Mouse (Mus musculus): ENCODE measurements around the gene Ppp2r5e. TPM values are rescaled to one million over a fixed set of nuclear protein-coding genes. Genes with fewer than 3 reads are reported as not detected.
A peak's percentile ranks its signal among the peaks of the same experiment; 100 is the strongest.
"Not testable (repeated sequence)": the region's sequence is repeated elsewhere in the genome, so short reads cannot be mapped to it uniquely, and the experiment has no call there.

Gene Ppp2r5e
- total RNA-seq, 4 experiments from 2014 or later: 71.9 to 77.1 (median 76.4) TPM

DNA sequence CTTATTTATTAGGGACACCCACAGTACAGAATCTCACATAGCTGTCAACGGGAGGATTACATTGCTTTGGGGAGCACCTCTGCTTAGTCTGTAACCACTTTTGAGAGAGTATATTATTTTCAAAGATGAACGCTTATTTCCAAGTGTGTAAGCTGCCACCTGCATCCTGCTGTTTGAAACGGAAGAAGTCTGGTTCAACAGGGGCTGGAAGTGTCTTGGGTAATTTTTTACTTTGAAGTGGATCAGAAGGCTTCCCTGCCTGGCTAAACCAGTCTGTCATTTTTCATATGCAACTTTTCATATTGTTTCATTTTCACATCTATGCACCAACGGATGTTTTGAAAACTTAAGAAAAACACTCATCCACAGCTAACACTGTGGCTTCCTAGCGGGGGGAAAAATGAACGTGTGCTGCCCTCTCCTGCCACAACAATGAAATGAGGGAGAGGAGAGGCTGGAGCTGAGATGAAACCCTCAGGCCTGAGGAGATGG lies 146.5 kb downstream of the Ppp2r5e start:
- DNase-seq (ENCODE audit: low spot score in 2 of 2): no peak

DNA sequence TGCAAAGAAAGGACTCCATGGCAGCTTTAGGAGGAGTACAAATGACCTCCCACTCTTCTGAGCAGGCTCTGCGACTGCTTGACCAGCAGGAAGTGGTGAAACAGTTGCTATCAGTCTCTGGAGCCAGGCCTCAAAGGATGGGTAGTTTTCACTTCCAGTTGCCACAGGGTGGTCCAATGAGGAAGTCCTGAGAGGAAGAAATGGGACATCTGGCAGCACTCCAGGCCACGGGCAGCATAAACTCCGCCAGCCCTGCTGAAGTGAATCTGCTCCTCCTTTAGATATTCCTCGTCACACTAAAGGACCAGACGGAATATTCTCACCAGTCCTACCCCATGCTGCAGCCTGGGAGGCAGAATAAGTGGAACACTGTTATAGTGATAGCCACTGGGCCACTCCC lies 147.1 kb downstream of the Ppp2r5e start:
- DNase-seq (ENCODE audit: low spot score in 2 of 2): no peak

DNA sequence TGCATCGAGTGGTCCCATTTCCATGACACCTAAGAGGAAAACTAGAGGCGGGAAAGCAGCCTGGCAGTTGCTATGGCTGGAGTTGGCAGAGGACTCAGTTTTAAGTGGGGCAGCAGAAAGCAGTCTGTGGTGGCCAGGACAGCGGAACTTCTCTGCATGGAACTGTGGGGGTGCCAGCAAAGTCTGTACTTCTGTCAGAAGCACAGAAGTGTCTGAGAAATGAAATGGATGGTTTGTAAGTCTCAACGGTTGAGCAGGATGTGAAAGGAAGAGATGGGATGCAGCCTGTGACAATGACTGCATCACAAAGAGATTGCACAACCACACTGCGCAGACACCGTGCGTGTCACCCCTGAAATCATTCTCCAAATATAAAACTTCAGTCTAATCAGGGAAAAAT lies 149.8 kb downstream of the Ppp2r5e start:
- DNase-seq (ENCODE audit: low spot score in 2 of 2): no peak

DNA sequence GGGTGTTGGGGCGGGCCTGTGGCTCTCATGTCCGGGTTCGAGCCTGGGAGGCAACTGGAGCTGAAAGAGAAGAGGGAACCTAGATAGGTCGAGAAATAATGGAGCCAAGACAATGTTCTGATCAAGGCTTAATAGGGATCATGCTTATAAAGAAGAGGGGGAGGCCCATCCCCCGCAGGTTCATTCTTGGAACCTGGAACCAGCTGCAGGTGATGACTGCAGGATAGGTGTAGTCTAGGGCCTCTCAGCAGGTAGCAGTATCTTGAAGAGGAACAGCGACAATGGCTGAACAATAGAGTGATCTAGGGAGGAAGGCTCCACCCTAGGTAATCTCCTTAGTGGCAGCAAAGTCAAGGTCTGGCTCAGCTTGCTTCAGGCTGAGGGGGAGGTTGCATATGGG lies 163.6 kb downstream of the Ppp2r5e start:
- not testable (repeated sequence) for DNase-seq (ENCODE audit: low spot score in 2 of 2)

DNA sequence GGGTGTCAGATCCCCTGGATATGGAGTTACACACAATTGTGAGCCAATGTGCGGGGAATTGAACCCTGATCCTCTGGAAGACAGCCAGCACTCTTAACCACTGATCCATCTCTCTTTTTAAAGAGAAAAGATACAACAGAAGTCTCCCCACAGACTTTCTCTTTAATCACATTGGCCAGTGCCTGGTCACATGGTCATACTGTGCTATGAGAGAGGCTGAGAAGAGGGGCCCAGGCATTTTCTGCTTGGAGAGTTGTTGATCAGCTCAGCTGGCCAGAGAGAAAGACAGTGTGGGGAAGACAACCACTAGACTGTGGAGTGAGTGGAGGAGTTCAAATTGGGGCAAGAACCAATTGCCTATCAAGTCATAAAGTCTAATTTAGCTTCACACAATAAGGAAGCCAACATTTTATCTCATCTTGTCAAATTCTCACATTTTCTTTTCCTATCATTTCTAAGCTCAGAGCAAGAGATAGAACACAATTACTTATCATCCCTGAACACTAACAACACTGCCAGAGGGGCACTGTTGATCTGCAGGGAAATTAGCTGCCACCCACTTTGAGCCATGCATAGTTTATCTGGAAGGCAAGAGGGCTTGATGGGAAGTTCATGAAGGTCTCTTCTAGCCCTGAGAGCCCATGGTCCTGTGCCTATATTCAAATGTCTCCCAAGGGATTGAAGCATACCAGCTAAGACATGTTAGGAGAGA lies 166.2 kb downstream of the Ppp2r5e start:
- DNase-seq (ENCODE audit: low spot score in 2 of 2): no peak

DNA sequence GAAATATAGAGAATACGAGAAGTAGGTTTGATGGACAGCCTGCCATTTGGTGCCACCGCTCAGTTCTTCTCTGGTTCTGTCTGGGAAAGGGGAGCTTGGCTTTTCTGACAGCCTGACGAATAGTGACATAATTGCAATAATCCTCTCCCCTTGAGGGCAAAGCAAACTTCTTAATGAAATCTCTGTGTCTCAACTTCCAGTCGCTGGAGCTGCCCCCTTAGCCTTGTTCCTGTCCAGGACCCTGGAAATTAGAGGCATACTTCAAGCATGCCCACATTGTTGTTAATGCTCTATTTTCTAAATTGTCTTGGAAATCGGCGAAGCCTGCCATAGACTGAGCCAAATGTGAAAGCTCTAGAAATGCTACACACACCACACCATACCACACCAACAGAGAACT lies 167.3 kb downstream of the Ppp2r5e start:
- DNase-seq (ENCODE audit: low spot score in 2 of 2): no peak

DNA sequence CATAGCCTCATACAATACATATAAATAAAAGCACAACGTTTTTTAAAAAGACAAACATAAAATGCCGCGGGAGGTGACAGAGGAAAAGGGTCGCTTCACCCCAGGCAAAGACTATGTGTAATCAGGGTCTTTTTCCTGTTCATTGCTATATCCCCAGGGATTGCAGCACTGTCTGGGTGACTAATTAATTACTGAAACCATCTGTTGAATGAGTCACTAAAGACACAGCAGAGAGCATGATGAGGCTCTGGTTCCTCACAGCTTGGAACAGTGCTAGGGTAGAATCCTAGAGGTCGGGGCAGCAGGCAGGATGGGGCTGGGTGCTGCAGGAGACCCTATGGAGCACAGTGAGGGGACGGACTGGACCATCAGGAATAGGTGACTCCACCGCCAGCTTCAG lies 170.2 kb downstream of the Ppp2r5e start:
- DNase-seq (ENCODE audit: low spot score in 2 of 2): no peak

DNA sequence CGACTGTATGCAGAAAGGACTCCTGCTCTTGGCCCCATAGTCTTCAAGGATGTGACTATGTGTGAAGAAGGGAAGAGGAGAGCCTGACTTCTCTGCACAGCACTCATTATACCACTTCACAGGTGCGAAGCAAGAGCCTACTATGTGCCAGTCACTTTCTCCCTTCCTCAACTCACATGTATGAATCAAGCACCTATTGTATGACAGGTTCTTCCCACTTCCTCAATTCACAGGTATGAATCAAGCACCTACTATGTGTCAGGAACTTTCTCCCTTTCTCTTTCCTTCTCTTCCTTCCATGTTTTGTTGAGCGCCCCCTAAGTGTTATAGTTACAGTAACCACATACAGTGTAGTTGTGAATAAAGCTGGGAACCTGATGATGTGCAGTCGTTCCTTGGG lies 171.2 kb downstream of the Ppp2r5e start:
- DNase-seq (ENCODE audit: low spot score in 2 of 2): no peak

DNA sequence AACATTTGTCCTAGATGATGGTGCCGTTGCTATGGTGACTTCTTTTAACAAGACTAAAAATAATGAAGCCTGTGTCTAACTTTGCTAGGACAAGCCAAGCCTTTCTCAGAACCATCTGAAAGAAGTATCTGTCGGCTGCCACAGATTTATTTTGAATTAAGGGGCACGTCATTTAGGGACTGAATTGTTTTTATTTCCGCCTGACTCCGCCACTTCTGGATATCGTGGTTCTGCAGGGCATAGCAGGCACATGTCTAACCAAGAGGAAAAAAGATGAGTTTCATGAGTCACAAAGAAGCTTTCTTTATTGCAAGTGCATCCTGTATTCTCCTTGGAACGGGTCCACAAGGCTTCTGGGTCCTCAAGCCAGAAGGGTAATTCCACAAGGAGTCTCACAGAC lies 171.7 kb downstream of the Ppp2r5e start:
- peak; percentile 14 to 33 for DNase-seq (ENCODE audit: low spot score in 2 of 2)

DNA sequence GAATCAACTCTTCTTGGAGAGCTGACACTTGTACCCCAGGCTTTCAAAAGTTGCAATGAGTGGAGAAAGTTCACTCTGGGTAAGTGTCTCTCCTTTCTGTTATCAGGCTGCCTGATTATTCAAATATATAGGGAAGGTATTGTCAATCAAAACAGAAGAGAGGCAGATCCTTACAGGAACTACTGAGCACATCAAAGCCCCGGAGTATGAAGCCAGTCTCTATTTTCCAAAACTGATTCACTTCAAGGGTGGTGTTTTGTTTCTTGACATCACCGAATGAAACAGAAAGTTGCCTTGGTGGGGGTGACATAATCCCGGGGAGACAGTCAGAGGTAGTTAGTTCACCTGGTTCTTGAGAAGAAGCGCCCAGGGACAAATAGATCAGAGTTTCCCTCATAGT lies 179.4 kb downstream of the Ppp2r5e start, which contains the start of gene Gphb5:
Gphb5 (minus strand) TSS at position 101 of the 400 bp plus-strand sequence.
- DNase-seq (ENCODE audit: low spot score in 2 of 2): no peak

DNA sequence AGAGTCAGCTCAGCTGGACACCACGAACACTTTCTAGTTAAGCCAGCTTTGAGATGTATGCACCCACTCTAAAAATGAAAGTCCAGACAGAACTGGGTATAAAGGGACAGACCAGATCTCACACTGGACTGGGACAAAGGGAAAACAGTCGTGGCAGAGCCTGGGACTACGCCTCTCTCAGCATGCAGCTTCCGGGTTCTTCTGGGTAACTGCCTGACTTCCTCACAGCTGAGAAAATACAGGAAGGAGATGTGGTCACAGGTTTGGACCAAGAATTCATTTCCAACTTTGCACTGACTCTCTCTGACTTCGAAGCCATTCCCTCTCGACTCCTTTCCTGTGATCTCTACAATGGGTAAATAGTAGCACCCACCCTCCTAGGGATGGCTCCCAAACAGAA lies 181.1 kb downstream of the Ppp2r5e start:
- DNase-seq (ENCODE audit: low spot score in 2 of 2): no peak

DNA sequence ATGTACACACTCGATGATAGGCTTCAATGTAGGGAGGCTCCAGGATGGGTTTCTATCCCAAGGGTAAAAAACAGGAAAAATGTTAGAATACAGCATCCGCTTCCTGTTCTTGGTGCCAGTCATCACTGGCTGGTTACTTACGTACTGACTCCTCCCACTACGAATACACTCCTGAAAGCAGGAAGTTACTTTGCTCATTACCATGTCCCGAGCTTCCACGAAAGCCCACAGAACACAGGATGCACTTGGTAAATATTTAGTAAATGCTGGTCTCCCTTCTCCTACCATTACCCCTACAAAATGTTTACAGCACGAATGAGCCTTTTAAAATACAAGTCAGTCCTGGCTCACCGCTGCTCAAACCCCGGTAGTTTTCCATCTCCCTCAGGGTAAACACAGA lies 183.1 kb downstream of the Ppp2r5e start:
- DNase-seq (ENCODE audit: low spot score in 2 of 2): no peak

Other genes with a start within 250 kb of the Ppp2r5e start
- gene Gphb5, start 179.5 kb downstream of the Ppp2r5e start, total RNA-seq (2022): not detected
- 1 to 10 TPM; 3.3 to 4.0 (median 3.5) TPM for gene Wdr89, start 73.3 kb upstream of the Ppp2r5e start, total RNA-seq (2022)
- 10 to 100 TPM; 29.4 to 34.4 (median 32.9) TPM for gene Sgpp1, start 139.5 kb upstream of the Ppp2r5e start, total RNA-seq (2022)
- gene Syne2, start 221.9 kb upstream of the Ppp2r5e start, total RNA-seq (2022): 10 to 100 TPM; 23.3 to 28.4 (median 24.6) TPM

All from layer of hippocampus, adult 8-10 months (tissue).